Mouse (Mus musculus) ES-CJ7 (cell line): Measurements from ENCODE around the gene Trpm1.

Experiments
- DNase-seq: peaks from one replicate; pipeline ENCODE4 v3.0.0; 2011; ENCODE audit warnings: low read depth, low spot score

Gene Trpm1

DNA sequence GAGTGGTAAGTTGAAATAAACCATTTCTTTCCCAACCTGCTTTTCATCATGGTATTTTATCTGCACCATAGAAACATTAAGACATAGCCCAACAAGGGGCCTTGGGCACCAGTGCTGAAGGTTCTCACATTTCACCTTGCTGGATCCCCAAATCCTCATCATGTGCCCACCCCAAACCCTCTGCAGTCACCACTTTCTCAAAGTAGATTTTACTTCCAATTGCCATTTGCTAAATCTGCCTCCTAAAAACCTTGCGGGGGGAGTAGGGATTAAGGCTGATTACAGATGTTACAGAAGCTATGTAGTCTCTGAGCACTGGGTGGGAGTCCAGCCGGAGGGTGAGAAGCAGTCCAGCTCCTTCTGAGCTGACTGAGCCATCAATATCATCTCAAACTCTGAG, at the start of gene Trpm1:
Gene Trpm1 (plus strand): TSS at position 301 of the 400 bp plus-strand sequence.
- DNase-seq = no peak

DNA sequence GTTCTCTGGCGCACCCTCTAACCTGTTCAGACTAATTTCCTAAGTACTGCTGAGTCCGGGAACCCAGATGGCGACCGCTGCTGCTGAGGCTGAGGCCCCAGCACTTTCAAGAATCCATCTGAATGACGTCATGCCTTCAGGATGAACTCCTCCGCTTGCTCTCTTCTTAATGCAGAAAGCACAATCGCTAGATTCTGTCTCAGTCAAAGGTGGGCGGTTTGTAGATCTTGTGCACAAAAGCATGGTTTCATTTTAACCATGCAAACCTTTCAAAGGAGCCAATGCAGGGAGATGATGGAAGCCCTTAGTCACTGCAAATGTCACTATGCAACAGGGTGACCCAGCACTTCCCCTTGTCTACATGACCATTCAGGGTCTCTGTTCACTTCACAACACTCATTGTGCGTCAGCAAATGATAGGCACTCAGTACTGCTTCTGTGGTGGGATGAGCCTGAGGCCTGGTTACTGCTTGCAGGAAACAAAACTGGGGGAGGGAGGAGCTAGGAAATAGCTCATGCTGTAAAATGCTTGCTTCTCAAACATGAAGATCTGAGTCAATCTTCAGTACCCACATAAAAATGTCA, 31.4 kb upstream of the Trpm1 start:
- peak; percentile 25 for DNase-seq

DNA sequence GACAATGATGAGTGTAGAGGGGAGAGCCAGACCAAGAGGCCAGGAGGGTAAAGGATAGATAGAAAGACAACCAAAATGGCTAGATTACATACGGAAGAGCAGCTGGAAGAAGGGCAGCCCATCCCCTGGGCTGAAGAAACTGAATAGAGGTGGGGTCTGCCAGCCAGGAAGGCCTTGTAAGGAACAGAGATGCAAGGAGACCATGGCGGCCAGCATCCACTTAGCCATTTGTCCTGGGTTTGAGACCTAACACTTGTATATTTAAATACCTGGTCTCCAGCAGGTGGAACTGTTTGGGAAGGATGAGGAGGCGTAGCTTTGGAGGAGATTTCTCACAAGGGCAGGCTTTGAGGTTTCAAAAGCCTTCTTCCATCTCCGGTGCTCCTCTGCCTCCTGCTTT, 29.9 kb upstream of the Trpm1 start:
- no peak for DNase-seq

DNA sequence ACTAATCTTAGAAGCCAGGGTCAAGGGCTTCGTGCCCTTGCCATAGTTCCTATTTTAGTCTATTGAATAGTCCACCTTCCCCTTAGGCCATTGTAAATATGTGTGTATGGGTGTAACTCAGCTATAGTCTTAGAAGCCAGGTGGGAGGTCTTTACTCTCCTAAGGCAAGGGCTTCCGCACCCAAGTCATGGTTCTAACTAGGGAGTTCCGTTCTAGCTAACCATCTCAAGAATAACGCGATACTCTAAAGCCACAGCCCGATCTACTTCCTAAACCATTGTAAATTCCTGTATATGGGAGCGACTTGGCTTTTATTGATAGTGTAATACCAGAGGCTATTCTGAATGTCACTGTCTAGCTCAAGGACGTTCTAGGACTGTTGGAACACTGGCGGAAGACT, 27.6 kb upstream of the Trpm1 start:
- DNase-seq = peak; percentile 53

DNA sequence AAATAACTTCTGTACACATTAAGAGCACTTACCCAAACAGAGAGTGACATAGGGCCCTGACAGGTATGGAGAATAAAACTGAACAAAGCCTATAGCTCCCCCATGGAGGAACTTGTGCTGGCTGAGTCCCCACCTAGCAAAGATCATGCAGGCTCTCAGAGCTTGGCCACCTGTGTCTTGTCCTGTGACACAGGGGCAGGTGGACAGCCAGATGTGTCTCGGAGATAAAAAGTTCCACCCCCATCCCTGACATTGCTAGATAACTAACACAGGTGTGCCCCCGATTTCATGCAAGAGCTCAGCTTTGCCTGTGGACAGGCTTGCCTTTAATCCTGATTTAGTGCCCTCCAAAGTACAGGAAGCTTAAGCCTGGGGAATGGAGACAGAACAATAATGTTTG, 13.8 kb upstream of the Trpm1 start:
- no peak for DNase-seq

DNA sequence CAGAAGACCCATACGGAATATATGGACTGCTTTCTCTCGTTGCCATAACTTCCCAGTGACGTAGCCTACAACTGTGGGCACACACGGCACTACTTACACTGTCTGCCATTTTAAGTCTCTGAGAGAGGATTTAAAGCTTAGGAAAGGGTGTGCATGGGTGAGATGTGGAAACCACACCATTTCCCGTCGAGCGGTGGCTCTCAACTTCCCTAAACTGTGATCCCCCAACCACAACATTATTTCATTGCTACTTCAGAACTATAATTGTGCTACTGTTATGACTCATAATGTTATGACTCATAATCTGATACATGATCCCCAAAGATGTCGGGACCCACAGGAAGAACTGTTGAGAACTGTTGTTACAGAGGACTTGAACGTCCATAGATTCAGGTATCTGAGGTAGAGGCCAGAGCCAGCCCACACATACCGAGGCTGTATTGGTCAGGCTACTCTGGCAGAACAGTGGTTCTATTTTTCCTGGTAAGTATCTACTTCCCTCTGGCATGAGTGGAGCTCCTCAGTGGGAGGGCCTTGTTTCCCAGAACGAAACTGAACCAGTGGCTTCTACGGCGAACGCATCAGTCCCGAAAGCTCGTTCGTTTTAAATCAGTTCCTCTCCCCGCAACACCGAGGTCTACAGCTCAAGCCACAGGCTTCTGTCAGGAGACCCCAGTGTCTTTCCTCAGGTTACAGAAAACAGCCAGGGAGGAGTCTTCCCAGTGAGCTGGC, 12.2 kb upstream of the Trpm1 start:
- DNase-seq = no peak

DNA sequence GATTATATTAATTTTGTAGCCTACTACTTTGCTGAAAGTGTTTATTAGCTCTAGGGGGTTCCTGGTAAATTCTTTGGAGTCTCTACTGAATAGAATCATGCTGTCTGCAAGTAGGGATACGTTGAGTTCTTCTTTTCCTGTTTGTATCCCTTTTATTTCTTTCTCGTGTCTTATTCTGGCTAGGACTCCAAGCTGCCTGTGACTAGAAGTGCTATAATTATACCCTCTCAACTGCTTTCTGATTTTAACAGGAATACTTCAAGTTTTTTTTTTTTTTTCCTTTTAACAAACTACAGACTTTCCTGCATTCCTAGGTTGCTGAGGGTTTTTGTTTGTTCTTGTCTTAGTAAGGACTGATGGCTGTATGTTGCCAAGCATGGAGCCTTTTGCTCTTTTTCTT, 4.3 kb upstream of the Trpm1 start:
- no peak for DNase-seq

DNA sequence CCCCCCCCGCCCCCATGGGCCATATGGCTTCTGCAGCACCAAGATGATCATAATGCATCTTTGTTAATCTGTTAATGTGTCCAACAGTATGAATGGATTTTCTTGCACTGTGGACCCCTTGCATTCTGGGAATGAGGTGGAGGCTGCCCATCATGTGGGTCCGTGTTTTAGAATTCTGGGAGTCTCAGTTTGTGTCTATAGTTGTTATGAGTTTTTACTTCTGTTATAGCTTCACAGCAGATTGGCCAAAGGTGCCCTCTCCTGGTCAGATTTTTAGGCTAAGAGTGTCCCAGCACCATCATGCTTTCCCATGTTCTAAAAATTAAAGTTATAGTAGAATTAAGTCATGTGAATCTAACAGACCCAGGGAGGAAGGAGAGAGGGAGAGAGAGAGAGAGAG, 3.9 kb upstream of the Trpm1 start:
- no peak for DNase-seq

DNA sequence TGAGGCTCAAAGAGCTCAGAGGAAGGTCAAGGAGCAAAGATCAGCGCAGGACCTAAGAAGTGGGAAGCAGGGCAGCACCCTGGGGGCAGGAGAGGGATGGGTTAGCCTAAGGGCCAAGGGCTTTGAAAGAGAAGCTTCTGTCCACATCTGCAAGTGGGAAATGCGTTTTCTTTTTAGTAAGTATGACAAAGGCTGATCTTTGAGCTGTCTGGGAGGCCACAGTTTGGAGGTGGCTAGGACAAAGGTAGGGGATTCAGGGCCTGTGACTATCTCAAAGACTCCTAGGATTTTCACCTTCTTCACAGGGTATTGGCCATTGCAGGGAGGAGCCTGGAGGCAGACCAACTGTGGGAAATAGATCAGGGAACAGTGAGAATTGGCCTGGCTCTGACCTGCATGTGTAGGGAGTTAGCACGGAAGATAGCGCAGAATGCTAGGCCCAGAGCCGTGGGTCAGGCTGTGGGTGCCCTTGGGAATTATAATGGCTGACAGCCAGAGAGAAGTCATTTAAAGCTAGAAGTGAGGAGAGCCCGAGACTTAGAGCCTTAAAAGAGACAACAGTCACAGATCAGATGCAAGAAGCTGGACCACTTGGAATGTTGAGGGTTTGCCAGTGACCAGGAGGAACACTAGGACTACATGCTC, 3.1 kb upstream of the Trpm1 start:
- DNase-seq = peak; percentile 52

DNA sequence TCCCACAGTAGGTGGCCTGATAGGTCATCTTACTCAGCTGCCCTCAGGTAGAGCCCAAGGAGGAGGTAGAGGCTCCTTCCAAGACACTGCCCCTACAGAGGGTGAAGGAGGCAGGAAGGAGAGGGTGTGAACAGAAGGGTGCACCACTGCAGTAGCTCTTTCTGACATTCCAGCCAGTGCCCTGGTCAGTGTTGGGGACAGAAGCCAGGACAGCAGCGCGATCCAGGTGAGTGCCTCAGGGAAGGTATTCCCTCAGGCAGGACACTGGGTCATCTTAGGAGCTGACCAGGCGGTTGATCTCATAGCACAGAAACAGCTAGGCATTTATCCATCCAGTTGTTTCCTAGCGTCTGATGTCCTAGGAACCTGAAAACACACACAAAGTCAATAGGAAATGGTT, 1.6 kb downstream of the Trpm1 start:
- no peak for DNase-seq

DNA sequence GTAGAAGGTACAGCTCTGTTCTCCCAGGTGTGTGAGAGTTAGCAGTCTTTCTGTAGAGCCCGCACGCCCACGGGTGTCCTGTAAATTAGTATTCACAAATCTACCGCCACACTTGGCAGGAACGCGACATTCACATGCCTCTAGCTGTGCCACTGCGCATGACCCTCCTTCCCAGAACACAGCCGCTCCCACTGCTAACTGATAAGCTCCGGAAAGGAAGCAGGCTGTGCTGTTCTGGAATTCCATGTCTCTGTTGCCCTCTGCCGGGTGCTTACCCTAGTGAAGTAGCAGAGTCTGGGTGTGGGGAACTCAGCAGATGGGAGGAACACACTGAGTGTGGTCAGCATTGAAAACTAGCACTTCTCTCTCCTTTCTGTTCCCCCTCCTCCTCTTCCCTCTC, 2.1 kb downstream of the Trpm1 start:
- peak; percentile 89 for DNase-seq

DNA sequence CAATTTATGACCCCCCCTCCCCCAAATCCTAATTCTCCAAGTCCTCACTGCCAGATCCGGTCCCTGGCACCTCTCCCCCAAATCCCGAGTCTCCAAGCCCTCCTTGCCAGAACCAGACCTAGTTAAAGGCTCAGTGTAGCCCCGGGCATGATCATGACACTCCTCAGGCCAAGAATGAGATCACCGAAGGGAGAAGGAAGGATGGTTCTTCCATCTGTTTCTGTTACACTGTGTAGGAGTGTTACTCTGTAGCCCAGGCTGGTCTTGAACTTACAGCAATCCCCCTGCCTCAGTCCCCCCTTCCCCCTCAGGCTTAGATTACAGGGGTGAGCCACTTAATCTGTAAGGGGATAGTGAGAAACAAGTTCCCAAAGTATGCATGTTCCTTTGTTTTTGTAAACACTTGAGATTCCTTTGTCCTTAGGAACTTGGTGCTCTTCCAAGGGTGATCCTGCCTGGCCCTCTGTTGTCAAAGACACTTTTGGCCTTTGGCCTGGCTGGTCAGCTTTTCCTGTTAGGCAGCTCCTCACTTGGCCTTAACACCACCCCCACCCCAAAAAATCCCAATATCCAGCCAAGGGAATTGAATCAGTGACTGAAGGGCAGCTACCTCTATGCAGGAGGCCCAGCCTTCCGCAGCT, 2.8 kb downstream of the Trpm1 start:
- DNase-seq = no peak

DNA sequence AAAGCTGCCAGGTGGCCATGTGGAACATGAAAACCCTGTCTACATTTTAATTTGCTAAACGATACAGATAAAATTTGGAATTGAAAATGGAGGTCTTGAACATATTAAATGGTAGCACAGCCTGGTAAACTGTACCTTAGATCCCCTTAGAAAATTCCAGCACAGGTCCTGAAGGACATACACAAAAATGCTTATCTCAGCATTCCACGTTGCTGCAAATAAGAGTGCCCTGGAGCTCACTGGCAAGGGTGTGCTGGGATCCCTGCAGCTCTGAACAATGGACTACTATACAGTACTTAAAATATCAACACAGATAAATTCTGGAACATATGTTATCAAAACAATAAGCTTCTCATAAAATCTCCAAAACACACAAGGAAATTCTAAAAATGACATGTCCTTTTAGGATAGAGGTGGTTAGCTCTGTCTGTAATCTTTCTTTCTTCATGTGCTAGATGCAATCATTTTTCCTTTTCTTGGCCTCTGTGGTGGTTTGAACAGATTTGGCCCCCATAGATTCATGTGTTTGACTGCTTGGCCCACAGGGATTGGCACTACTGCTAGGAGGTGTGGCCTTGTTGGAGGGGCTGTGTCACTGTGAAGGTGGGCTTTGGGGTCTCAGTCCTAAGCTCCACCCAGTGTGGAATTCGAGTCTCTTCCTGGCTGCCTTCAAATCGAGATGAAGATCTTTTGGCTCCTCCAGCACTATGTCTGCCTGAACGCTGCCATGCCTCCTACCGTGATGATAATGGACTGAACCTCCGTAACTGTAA, 3.5 kb downstream of the Trpm1 start:
- peak; percentile 21 for DNase-seq

DNA sequence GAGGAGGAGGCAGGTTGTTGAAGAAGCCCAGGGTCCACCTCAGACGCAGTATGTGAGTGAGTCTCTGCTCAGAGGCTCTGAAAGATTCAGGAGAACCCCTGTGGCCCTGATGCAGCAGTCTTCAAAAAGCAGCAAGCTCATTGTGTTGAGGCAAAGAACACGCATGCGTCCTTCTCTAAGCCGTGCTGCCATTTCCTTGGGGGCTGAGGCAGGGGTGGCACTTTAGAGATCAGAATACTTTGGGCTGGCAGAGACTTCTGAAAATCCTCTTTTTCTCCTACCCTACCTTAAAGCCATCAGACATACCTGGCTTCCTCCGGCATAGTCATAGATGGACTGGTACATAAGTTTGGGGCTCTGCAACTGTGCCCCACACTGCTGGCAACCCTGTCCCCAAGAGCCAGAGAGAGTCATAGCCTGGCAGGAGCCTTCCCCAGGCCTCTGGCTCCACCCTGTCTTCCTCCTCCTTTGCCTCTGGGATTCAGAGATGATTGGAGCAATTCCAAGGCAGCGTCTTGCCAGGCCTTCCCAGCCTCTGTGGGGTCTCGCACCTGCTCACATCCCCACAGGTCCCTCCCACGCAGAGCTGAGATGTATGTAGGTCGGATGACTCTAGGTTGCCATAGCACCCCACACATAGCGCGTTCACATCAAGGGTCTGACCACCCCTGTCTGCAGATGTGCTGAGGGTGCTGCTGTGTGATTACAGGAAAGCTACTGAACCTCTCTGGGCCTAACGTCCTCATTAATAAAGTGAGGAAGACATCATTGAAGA, 4.8 kb downstream of the Trpm1 start:
- peak; percentile 48 for DNase-seq

DNA sequence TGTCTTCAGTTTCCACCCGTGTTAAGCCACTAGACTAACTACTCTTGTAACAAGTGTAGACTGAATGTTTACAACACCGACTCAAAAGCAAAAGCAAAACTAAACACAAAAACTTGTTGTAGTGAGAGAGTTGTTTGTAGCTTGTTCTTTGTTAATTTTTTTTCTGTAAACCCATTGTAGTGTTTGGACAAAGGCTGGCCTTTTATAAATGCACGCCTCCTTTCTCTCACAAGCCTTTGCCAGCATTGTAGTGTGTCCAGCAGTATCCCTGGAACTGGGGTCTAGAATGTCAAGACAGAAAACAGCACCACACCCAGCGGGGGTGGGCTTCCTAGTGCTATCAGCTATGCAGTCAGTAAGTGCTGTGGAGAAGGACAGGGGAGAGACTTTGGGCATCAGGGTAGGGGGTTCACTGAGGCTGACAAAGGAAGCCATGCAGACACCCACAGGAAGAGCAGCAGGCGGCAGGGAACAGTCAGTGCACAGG, 5.5 kb downstream of the Trpm1 start:
- no peak for DNase-seq

DNA sequence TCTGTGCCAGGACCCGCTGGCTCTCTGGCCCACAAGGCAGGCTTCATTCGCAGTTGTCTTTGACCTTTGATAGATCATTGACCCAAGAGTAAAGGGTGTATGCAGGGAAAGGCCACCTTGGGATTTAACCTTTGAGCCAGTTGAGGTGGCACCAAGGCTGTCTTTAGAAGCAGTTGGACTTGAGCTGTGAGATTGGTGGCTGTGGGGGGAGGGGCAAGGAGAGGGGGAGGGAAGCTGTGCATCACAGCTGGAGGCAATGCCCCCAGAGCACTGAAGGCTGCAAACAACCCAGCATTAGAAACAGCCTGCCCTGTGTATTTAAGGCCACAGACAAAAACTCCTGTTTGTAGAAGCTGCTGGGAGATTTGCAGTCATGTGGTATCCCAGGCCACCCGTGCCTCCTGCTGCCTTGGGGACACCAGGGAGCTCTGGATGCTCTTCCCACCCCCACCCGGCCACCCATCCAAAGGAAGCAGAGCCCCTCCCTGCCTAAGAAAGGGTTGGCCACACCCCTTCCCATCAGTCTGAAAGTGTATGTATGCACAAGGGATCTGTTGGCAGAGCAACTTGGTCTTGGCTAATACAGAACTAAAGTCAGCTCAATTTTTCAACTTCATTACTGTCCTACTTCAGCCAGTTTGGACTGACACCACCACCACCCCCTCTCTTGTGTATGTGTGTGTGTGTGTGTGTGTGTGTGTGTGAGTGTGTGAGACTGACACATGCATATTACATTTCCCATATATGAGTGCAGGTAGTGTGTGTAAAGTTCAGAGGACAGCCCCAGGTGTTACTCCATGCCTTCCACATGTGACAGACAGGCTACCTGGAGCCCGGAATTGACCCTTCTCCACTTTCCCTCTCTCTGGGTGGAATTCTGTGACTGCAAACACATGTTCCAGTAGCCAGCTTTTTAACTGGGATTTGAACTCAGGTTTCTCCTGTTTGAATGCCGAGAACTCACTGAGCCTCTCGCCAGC, 6.3 kb downstream of the Trpm1 start:
- DNase-seq = peak; percentile 76

DNA sequence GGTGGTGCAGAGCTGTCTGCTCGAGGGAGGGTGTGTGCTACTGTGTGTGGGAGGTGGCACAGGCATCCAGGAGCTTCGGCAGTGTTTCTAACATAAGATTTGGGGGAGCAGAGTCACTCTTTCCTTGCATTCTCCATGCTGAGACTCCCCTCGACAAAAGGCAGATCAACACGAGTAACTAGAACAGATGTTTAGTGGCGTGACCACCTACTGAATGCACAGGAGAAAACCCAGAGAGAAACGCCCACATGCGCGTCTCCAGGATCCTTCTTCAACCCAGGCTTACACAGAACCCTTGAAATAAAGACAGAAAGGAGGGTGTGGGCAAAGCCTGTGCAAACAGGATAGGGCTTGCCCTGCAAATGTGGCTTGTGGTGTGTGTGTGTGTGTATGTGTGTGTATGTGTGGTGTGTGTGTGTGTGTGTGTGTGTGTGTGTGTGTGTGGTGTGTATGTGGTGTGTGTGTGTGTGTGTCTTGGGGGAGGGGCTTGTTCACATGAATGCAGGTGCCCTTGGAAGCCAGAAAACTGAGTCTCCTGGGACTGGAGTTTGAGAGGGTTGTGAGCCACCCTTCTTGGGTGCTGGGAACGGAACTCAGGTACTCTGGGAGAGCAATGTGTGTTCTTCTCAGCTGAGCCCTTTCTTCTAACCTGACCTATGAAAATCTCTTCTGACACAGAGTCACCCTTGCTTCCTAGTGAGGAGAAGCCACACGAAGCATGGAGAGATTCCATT, 7.3 kb downstream of the Trpm1 start:
- DNase-seq = peak; percentile 37

DNA sequence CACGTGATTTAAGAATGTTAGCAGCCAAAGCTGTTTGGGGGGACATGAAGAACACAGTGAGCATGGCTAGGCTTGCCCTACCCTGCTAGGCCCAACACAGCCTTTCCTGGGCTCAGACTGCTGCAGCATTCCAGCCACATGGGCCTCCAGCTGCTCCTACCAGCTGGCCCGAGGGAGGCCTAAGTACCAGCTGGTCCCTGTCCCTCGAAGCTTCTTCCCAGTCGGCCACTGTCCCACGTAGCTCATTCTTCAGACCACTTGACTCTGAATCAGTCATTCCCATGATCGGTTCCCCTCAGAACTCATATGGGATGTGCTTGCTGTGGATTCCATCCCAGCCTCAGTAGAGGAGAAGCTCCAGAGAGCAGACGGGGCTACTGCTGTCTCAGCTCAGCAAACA, 8.4 kb downstream of the Trpm1 start:
- DNase-seq = no peak

DNA sequence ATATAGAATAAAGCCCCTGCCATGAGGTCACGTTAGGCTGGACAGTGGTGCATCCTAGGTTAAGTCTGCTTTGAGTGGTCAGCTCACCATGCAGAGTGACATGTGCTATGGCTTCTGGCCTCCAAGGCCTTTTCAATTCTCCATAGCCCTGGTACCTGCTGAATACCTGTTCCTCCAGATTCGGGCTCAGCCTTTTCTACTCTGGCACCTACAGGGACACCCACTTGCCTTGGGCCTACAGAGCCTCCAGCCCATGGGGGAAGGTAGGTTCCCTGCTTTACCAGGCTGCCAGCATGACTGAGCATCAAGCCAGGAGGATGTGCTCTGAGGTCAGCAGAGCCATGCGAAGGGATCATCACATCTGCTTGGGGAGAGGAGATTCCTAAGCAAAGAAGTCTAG, 9.5 kb downstream of the Trpm1 start:
- no peak for DNase-seq
